Mouse (Mus musculus) liver, embryonic 16.5 days (tissue): ENCODE measurements around the gene Arl5b. TPM values are rescaled to one million over a fixed set of nuclear protein-coding genes. Genes with fewer than 3 reads are reported as not detected.

Source experiments
- ATAC-seq: fragments of 200-750 bp; cut with Nextera tagmentation; 2 replicates; pipeline ENCODE4 v1.8.0; 2017; ENCODE audit warnings: low read depth, mild to moderate bottlenecking, moderate number of reproducible peaks, moderate library complexity
- H3K27ac ChIP-seq: fragments of 300-500 bp; sonication (generic); 2 replicates; pipeline ENCODE4 v1.5.1; 2014; ENCODE audit warnings: mild to moderate bottlenecking, low read length
- H3K27me3 ChIP-seq: fragments of 300-500 bp; sonication (generic); 2 replicates; pipeline ENCODE4 v1.6.1; 2014; ENCODE audit warnings: low read depth, low read length, mixed read lengths; ENCODE audit not compliant: control insufficient read depth, insufficient read depth
- H3K36me3 ChIP-seq: fragments of 300-500 bp; sonication (generic); 2 replicates; pipeline ENCODE4 v1.6.1; 2014; ENCODE audit warnings: mild to moderate bottlenecking; ENCODE audit not compliant: control insufficient read depth, insufficient read depth
- H3K4me1 ChIP-seq: fragments of 300-500 bp; sonication (generic); 2 replicates; pipeline ENCODE4 v1.6.1; 2014; ENCODE audit warnings: low read depth, low read length, mixed read lengths; ENCODE audit not compliant: control insufficient read depth
- H3K4me2 ChIP-seq: fragments of 300-500 bp; sonication (generic); 2 replicates; pipeline ENCODE4 v1.6.1; 2014; ENCODE audit warnings: low read depth, low read length, mixed read lengths
- H3K4me3 ChIP-seq: fragments of 300-500 bp; sonication (generic); 2 replicates; pipeline ENCODE4 v1.5.1; 2014; ENCODE audit warnings: low read depth, mild to moderate bottlenecking, low read length
- H3K9ac ChIP-seq: fragments of 300-500 bp; sonication (generic); 2 replicates; pipeline ENCODE4 v1.6.1; 2014; ENCODE audit warnings: low read depth, low read length
- H3K9me3 ChIP-seq: fragments of 300-500 bp; sonication (generic); replicated peaks from 2 replicates; pipeline ENCODE4 v1.6.1; 2016; ENCODE audit warnings: low read length; ENCODE audit not compliant: control insufficient read depth
- WGBS: fragments of 180-500 bp; shearing (Covaris S2); extraction: QIAGEN DNeasy Blood & Tissue Kit; methylation state at CpG from one replicate; pipeline ENCODE4 v1.1.7; 2014; ENCODE audit not compliant: insufficient replicate concordance; 5-methylcytosine and 5-hydroxymethylcytosine counted together
- polyA plus RNA-seq: library from polyadenylated mRNA; unstranded; fragments of >200 nt; fragmentation: Nextera tagmentation; extraction: Ambion mirVana; gene quantifications from 2 replicates; pipeline ENCODE4 v1.2.1, GENCODE M21; 2015

The Arl5b gene
- polyA plus RNA-seq, 1 experiment from 2014 or later: 6.5 TPM

DNA sequence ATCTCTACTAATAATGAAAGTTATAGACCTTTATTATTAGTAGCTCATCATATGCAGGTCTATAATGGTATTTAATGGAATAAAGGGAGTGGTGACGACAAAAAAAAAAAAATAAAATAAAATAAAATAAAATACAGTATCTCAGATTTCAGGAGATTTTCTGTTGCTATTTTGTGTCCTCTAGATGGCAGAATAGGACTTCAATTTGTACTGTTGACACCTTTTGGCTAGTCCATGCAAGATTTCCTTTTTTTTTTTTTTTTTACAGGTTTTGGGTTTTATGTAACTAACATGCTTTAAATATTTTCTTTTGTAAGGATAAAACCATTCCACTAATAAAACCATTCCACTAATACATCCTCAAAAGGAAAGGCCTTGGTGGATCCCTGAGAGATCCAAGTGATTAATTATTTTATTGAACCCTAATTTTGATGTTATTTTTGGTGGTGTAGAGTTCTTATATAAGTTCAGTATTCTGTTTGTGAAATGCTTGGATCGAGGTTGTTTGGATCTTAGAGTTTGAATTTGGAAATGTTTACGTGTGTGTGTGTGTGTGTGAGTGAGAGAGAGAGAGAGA is 47.4 kb downstream of the Arl5b start:
- H3K27me3 ChIP-seq: no peaks in the 10 kb centered on the region
- no peak overlapping the region for H3K4me2 ChIP-seq
- H3K9ac ChIP-seq: no peak overlapping the region
- no peaks in the 10 kb centered on the region for H3K4me1 ChIP-seq
- H3K4me3 ChIP-seq: no peak overlapping the region
- no peak overlapping the region for H3K27ac ChIP-seq
- H3K36me3 ChIP-seq: no peaks in the 10 kb centered on the region
- no peak for ATAC-seq
- no peaks in the 10 kb centered on the region for H3K9me3 ChIP-seq
- 32% methylated on average over 3 of the region's 3 CpGs for WGBS

DNA sequence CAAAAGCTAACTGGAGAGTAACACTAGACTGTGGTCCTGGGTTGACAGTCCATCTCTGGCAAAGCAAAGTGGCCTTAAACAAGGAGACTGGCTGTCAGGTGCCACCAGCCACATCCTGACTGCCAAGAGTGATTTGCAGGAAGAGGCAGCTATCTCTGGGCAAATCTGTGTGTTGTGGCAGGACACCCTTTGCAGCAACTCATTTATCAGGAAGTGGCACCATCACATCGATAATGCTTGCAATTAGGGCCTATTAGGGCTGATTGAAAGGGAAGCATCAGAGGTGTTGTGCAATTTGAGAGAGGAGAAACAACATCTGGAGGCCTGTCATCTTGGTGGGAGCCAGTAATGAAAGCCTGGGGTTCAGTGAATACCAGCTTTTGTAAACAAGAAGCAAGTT is 55.2 kb downstream of the Arl5b start:
- no peak overlapping the region for H3K9ac ChIP-seq
- H3K9me3 ChIP-seq: no peaks in the 10 kb centered on the region
- no peak for ATAC-seq
- H3K4me3 ChIP-seq: no peak overlapping the region
- WGBS: 7% methylated on average over 1 of the region's 1 CpGs
- no peak overlapping the region for H3K27ac ChIP-seq
- H3K27me3 ChIP-seq: no peaks in the 10 kb centered on the region
- no peaks in the 10 kb centered on the region for H3K36me3 ChIP-seq
- H3K4me2 ChIP-seq: no peak overlapping the region
- H3K4me1 ChIP-seq: no peaks in the 10 kb centered on the region

DNA sequence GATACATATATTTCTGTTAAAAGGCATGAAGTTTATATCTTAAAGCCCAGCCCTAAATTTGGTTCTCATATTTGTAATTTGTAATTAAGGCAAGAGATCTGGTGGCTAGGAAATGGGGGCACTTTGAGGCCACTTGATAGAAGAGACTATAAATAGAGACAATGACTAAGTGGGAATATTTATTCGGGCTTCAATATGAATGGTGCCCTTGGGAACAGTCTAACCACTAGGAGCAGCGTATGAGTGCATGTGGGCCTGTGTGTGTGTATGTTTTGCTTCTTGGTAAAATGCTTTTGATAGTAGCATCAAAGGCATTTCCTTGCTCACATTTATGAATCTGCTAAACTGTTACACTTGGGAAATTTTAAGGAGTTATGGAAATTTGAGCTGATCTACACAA is 62.1 kb downstream of the Arl5b start:
- no peaks in the 10 kb centered on the region for H3K4me1 ChIP-seq

DNA sequence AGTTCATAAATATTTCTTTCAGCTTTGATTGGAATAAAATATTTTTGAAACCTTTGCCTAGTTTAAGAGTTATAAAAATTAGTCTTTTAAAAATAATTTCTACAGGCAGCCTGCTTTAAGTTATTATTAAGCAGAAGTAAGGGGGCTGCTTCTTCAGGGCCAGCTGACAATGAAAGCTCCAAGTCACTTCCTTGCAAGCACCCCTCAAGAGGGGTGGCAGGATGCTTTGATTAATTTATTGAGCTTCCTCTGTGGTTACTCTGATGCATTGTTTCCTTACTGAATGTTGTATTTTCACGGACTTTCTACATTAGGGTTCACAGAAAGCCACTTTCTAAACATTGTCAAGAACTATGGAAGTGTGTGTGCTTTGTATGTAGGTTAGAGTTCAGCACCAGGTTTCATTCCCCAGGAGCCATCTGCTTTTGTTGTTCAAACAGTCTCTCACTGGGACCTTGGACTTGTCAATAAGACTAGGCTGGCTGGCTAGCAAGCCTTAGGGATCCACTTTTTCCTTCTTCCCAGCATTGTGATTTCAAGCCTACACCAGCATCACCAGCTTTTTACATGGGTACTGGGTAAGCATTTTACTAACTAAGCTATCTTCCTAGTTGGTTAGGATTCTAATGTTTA is 62.7 kb downstream of the Arl5b start:
- Histone ChIP-seq H3K9ac (no peak overlapping the region), H3K4me3 (no peak overlapping the region)

More for the DNA sequence above, 62.1 kb downstream of the Arl5b start:
- H3K36me3 ChIP-seq: no peaks in the 10 kb centered on the region
- no peak overlapping the region for H3K4me3 ChIP-seq
- ATAC-seq: no peak
- H3K9ac ChIP-seq: no peak overlapping the region
- 43% methylated on average over 2 of the region's 2 CpGs for WGBS
- H3K9me3 ChIP-seq: no peaks in the 10 kb centered on the region
- H3K4me2 ChIP-seq: no peak overlapping the region
- H3K27ac ChIP-seq: no peak overlapping the region
- H3K27me3 ChIP-seq: no peaks in the 10 kb centered on the region

DNA sequence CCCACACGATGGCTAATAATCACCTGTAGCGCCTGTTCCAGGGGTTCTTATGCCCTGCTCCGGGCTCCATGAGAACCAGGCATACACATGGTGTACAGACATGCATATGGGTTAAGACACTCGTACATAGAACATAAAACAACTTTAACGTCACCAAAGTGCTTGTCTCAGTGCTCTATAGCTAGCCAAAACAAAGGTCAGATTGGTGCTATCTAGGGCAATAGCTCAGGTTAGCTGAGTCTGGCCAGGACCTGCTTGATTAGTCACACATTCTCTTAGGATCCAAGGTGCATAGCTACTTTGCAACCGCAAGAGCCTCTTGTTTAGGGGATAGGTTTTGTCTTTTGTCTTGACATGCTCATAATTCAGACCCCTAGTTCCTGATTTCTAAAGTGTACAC is 63.5 kb downstream of the Arl5b start:
- ATAC-seq: no peak
- H3K27ac ChIP-seq: no peak overlapping the region
- H3K4me2 ChIP-seq: no peak overlapping the region
- no peaks in the 10 kb centered on the region for H3K27me3 ChIP-seq
- no peaks in the 10 kb centered on the region for H3K4me1 ChIP-seq
- 70% methylated on average over 6 of the region's 6 CpGs for WGBS
- no peak overlapping the region for H3K9ac ChIP-seq
- no peaks in the 10 kb centered on the region for H3K9me3 ChIP-seq
- H3K4me3 ChIP-seq: no peak overlapping the region
- no peaks in the 10 kb centered on the region for H3K36me3 ChIP-seq

More for the DNA sequence above, 62.7 kb downstream of the Arl5b start:
- Histone ChIP-seq H3K4me1 (no peaks in the 10 kb centered on the region), H3K27me3 (no peaks in the 10 kb centered on the region), H3K4me2 (no peak overlapping the region), H3K9me3 (no peaks in the 10 kb centered on the region), H3K27ac (no peak overlapping the region), H3K36me3 (no peaks in the 10 kb centered on the region)
- peak; percentile 86 for ATAC-seq
- 9% methylated on average over 1 of the region's 1 CpGs for WGBS

DNA sequence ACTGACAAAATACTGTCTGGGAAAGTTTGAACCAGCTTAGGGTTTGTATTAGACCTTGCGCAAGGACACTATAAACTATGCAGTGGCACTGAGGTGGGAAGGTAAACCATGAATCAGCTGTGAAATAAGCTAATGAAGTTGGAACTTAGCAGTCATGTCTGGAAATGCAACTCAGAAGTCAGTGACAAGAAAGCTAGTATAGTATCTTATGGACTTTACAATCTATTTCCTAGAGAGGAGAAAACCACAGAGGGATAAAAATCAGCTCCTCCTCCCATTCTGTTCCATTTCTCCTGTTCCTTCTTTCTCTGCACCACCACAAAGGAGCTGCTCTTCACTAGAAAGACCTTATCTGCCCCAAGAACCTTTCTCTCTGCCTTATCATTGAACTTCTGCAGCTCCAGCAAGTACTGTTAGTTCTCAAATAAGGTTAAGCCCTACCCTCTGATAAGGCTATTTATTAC is 72.1 kb downstream of the Arl5b start:
- Histone ChIP-seq H3K27me3 (no peaks in the 10 kb centered on the region), H3K4me3 (no peak overlapping the region), H3K4me2 (no peak overlapping the region; the same call in 1 of the 2 replicates), H3K9me3 (no peaks in the 10 kb centered on the region), H3K27ac (peak overlapping the region; percentile 70), H3K36me3 (no peaks in the 10 kb centered on the region), H3K4me1 (peaks cover 4% of the 10 kb centered on the region), H3K9ac (no peak overlapping the region)
- ATAC-seq: peak; percentile 98
- WGBS: 62% methylated on average over 1 of the region's 1 CpGs

Other genes with a start within 250 kb of the Arl5b start
- 3.7 and 4.1 TPM in 2 replicates for gene Nsun6, start 5.7 kb downstream of the Arl5b start, polyA plus RNA-seq